Mouse (Mus musculus) CH12.LX (cell line): ENCODE measurements at regions not wholly inside any gene's neighbourhood (a gene's known extent, or its start where the extent isn't known, plus 50 kb on each side); places are given as distances from the start of the nearest gene placed in this dataset.

Source experiments
- DNase-seq: peaks from one replicate; pipeline ENCODE4 v3.0.0-alpha.2; 2013; ENCODE audit errors: extremely low read depth
- H3K27ac ChIP-seq: 2 replicates; pipeline ENCODE4 v1.5.1; 2012; ENCODE audit warnings: low read depth, mild to moderate bottlenecking, control low read depth, moderate library complexity; ENCODE audit not compliant: insufficient read depth
- H3K27me3 ChIP-seq: replicated peaks from 2 replicates; pipeline ENCODE3; 2012; ENCODE audit warnings: inconsistent platforms
- H3K36me3 ChIP-seq, 2 experiments: replicated peaks in 1 of 2; 2 replicates each; pipeline versions ENCODE3 to v1.6.1; 2012; ENCODE audit warnings: inconsistent platforms in 1 of 2, low read length in 1 of 2, mild to moderate bottlenecking in 1 of 2, mixed read lengths in 1 of 2, moderate library complexity in 1 of 2; ENCODE audit not compliant: control insufficient read depth in 1 of 2, insufficient read depth in 1 of 2
- H3K4me1 ChIP-seq, 2 experiments: 2 replicates each; pipeline ENCODE4 v1.6.1; 2012; ENCODE audit warnings: inconsistent platforms in 1 of 2, moderate library complexity in 1 of 2; ENCODE audit not compliant: insufficient read depth in 2 of 2, control insufficient read depth in 1 of 2
- H3K4me2 ChIP-seq: 2 replicates; pipeline ENCODE4 v1.6.1; 2012; ENCODE audit warnings: low read depth, mild to moderate bottlenecking, control low read depth; ENCODE audit not compliant: poor library complexity, insufficient read depth, severe bottlenecking
- H3K4me3 ChIP-seq, 3 experiments: fragments of 150-350 bp in 1 of 3; sonication (generic) in 1 of 3; replicated peaks in 1 of 3; 2 replicates each; pipeline versions ENCODE3 to v1.5.1; 2011 to 2012; ENCODE audit warnings: low read depth in 2 of 3, low read length in 2 of 3, mild to moderate bottlenecking in 2 of 3, moderate library complexity in 2 of 3, control low read depth in 1 of 3, improper control_type of control experiment in 1 of 3, inconsistent platforms in 1 of 3, mixed read lengths in 1 of 3; ENCODE audit not compliant: poor library complexity in 1 of 3
- H3K79me2 ChIP-seq: replicated peaks from 2 replicates; pipeline ENCODE4 v1.6.1; 2012; ENCODE audit warnings: mild to moderate bottlenecking, moderate library complexity; ENCODE audit not compliant: control insufficient read depth, poor library complexity, insufficient read depth, severe bottlenecking; ENCODE audit errors: extremely low read depth
- H3K9ac ChIP-seq: 2 replicates; pipeline ENCODE4 v1.6.1; 2012; ENCODE audit warnings: low read depth, mild to moderate bottlenecking, control low read depth, moderate library complexity; ENCODE audit not compliant: insufficient read depth
- H3K9me3 ChIP-seq: replicated peaks from 2 replicates; pipeline ENCODE3; 2012; ENCODE audit warnings: low read length, inconsistent platforms, mixed read lengths
- BHLHE40 ChIP-seq: IDR thresholded peaks from 2 replicates; pipeline ENCODE4 v1.6.1; 2011; ENCODE audit warnings: mild to moderate bottlenecking, low read depth, low read length, improper control_type of control experiment
- CHD1 ChIP-seq: IDR thresholded peaks from 2 replicates; pipeline ENCODE4 v1.6.1; 2012; ENCODE audit warnings: low read depth, low read length, improper control_type of control experiment, inconsistent platforms
- E2F4 ChIP-seq: IDR thresholded peaks from 2 replicates; pipeline ENCODE4 v1.6.1; 2011; ENCODE audit warnings: low read depth, low read length, improper control_type of control experiment; ENCODE audit not compliant: insufficient replicate concordance
- ELF1 ChIP-seq: IDR thresholded peaks from 2 replicates; pipeline ENCODE4 v1.6.1; 2014; ENCODE audit warnings: low read depth, mild to moderate bottlenecking, inconsistent platforms, low read length, improper control_type of control experiment
- ETS1 ChIP-seq: conservative IDR thresholded peaks from 2 replicates; pipeline ENCODE4 v1.6.1; 2012; ENCODE audit warnings: low read depth, mild to moderate bottlenecking, inconsistent platforms, low read length, improper control_type of control experiment, moderate library complexity
- HCFC1 ChIP-seq: IDR thresholded peaks from 2 replicates; pipeline ENCODE4 v1.6.1; 2012; ENCODE audit warnings: low read depth, mild to moderate bottlenecking, inconsistent platforms, low read length, improper control_type of control experiment
- IRF4 ChIP-seq: IDR thresholded peaks from 2 replicates; pipeline ENCODE4 v1.6.1; 2014; ENCODE audit warnings: low read depth, mild to moderate bottlenecking, inconsistent platforms, low read length, improper control_type of control experiment
- JUN ChIP-seq: IDR thresholded peaks from 2 replicates; pipeline ENCODE4 v1.6.1; 2011; ENCODE audit warnings: low read depth, mild to moderate bottlenecking, low read length, improper control_type of control experiment, moderate library complexity; ENCODE audit not compliant: insufficient read depth
- MAFK ChIP-seq: IDR thresholded peaks from 2 replicates; pipeline ENCODE4 v1.6.1; 2011; ENCODE audit warnings: low read length, improper control_type of control experiment; ENCODE audit not compliant: insufficient replicate concordance
- MAX ChIP-seq: IDR thresholded peaks from 2 replicates; pipeline ENCODE4 v1.6.1; 2011; ENCODE audit warnings: low read length, improper control_type of control experiment
- MAZ ChIP-seq: IDR thresholded peaks from 2 replicates; pipeline ENCODE4 v1.6.1; 2012; ENCODE audit warnings: low read depth, mild to moderate bottlenecking, inconsistent platforms, low read length, improper control_type of control experiment, moderate library complexity
- MEF2A ChIP-seq: IDR thresholded peaks from 2 replicates; pipeline ENCODE4 v1.6.1; 2014; ENCODE audit warnings: low read depth, mild to moderate bottlenecking, inconsistent platforms, low read length, improper control_type of control experiment, borderline replicate concordance
- TCF12 ChIP-seq: IDR thresholded peaks from 2 replicates; pipeline ENCODE4 v1.6.1; 2014; ENCODE audit warnings: low read depth, mild to moderate bottlenecking, inconsistent platforms, low read length, improper control_type of control experiment
- ZKSCAN1 ChIP-seq: IDR thresholded peaks from 2 replicates; pipeline ENCODE4 v1.6.1; 2012; ENCODE audit warnings: low read depth, inconsistent platforms, low read length, improper control_type of control experiment, borderline replicate concordance
- ZNF384 ChIP-seq: IDR thresholded peaks from 2 replicates; pipeline ENCODE4 v1.6.1; 2012; ENCODE audit warnings: low read depth, low read length, improper control_type of control experiment, inconsistent platforms
- dilution Hi-C: fragments of 300-500 bp; cut with MboI; formaldehyde crosslinking; loops from 2 replicates; pipeline ENCODE4 v1.14.3; 2020; ENCODE audit warnings: low sequenced_read_pairs; ENCODE audit not compliant: extremely low pct_unique_long_range_greater_than_20kb, extremely low pct_ligation_motif_present
- in situ Hi-C: fragments of 300-500 bp; cut with MboI; formaldehyde crosslinking; loops from 3 replicates; pipeline ENCODE4 v1.14.3; 2019; ENCODE audit warnings: low sequenced_read_pairs, low pct_ligation_motif_present, low pct_unique_long_range_greater_than_20kb, mixed read lengths

DNA sequence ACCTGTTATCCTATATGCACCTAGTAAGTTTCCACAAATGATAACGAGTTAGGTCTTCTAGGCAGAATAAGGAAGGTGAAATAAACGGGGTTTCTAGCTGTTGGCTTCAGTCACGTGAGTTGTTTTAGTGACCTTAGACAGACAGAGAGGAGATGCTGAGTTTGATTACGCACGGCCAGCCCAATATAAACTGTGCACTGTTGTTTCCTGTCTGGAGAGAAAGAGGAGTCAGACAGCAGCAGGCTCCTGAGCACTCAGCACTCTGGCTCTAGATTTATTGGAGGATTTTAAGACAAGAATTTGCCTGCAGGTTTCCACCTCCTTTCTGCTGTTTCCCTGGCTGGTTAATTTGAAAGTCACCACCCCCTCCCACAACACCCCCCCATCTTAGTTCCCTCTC is 570.4 kb upstream of the Nox3 start:
- H3K9me3 ChIP-seq, result no peaks in the 10 kb centered on the region
- in situ Hi-C loops (no loop called here), dilution Hi-C loops (no loop called here)
- no peaks in the 10 kb centered on the region for H3K27me3 ChIP-seq
- no peak for DNase-seq
- no peaks in the 10 kb centered on the region for H3K79me2 ChIP-seq
- H3K4me1 ChIP-seq, result no peaks in the 10 kb centered on the region
- TF ChIP-seq TCF12 (no peak), JUN (no peak), ZKSCAN1 (no peak), E2F4 (no peak), MAZ (no peak)
- no peak overlapping the region for H3K4me2 ChIP-seq
- H3K36me3 ChIP-seq, result no peaks in the 10 kb centered on the region
- H3K4me3 ChIP-seq, result no peak overlapping the region
- no peak overlapping the region for H3K27ac ChIP-seq
- no peak overlapping the region for H3K9ac ChIP-seq

DNA sequence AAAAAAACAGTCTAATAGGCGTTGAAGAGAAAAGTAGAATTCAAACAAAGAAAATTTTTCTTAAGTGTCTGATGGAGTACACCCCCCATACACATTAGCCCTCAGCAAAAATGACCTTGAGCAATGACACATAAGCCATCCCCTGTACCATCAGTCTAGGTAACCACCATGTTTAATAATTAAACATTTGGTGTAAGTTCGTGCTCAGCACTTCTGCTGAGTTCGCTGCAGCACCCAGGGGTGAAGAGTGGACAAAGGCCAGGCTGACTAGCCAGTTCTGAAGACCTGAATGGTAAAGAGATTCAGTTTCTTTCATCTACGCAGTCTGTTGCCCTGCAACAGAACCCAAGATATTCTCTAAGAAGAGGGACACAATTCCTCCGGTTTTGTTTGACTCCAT is 572.3 kb upstream of the Nox3 start:
- dilution Hi-C loops, result no loop called here
- Histone ChIP-seq H3K4me2 (no peak overlapping the region), H3K4me3 (no peak overlapping the region), H3K36me3 (no peaks in the 10 kb centered on the region), H3K79me2 (no peaks in the 10 kb centered on the region), H3K9me3 (no peaks in the 10 kb centered on the region), H3K27me3 (no peaks in the 10 kb centered on the region), H3K27ac (no peak overlapping the region), H3K9ac (no peak overlapping the region), H3K4me1 (no peaks in the 10 kb centered on the region)
- in situ Hi-C loops, result no loop called here
- no peak for DNase-seq
- TF ChIP-seq ELF1 (no peak), CHD1 (no peak), MEF2A (no peak), HCFC1 (no peak), ETS1 (no peak), ZNF384 (no peak), MAZ (no peak)

DNA sequence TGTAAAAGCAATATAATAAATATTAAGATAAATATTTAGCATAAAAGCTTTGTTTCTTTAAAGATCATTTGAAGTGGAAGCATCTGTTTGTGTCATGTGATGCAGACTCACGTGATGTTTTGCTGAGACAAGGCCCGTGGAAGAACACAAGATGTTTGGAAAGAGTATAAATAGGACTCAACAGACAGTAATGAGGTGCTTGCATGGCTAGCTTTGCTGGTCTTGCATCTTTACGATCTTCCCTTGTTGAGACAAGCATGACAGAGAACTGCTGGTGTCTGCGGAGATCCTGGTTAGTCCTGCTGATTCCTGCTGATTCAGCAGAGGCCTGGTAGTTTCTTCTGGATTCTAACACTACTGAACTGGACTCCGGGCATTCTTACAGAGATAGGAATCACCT is 576.4 kb upstream of the Nox3 start:
- in situ Hi-C loops, result no loop called here
- Histone ChIP-seq H3K4me2 (no peak overlapping the region), H3K9ac (no peak overlapping the region), H3K9me3 (no peaks in the 10 kb centered on the region), H3K79me2 (no peaks in the 10 kb centered on the region)
- no peak for DNase-seq
- peak; percentile 42; the same call in 1 of the 2 replicates for TF ChIP-seq MAFK
- no peak for TF ChIP-seq IRF4
- TF ChIP-seq BHLHE40, result 0 out of 2 replicates have a peak, but pooled peaks have one; percentile 15
- TF ChIP-seq MAX, result no peak
- TF ChIP-seq, all 38 proteins: peak for 2
- Histone ChIP-seq H3K27ac (no peak overlapping the region), H3K27me3 (no peaks in the 10 kb centered on the region), H3K4me3 (no peak overlapping the region), H3K36me3 (no peaks in the 10 kb centered on the region), H3K4me1 (peaks cover 0 to 12% of the 10 kb centered on the region in 2 experiments; a peak in 2 of 4 replicates)
- dilution Hi-C loops, result no loop called here
